ENCODE assay signal across 18 mouse cellular contexts in the genomic region with DNA sequence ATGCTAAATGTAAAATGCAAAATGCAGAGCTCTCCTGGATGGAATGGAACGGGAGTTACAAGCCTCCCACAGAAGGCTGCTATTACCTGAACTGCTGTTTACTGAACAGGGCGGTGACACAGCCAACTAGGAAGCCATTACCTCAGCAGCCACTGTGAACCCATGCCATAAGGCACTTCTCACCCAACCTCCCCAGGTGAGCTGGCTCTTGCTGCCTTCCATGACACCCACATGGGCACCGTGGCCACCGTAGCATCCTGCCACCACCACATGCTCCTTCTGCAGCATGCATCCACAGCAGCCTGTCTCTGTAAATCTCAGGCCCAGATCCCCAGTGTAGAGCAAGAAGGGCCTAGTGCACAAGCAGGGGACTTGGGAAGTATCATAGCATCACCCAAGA.
DNase-seq lines count a peak whose midpoint lies in the region; ATAC-seq and TF ChIP-seq lines count a peak whose summit lies in the region.
"Had no signal": no experiment of that assay in that cellular context is flagged by ENCODE, and none has a peak within 500 bp of the region (broad histone marks: within the 10 kb centered on the region; RNA-seq: fewer than 3 reads in every experiment).

No protein-coding gene starts in this region.

- no peak overlapping the region for H3K4me2 ChIP-seq in hindbrain, embryonic 15.5 days
- H3K4me2 ChIP-seq in hindbrain, embryonic 11.5 days (replicated peaks; ENCODE audit: low read depth, low read length): no peak overlapping the region
- H3K4me2 ChIP-seq in midbrain, postnatal 0 days (ENCODE audit: low read depth, low read length, poor library complexity, severe bottlenecking): no peak overlapping the region

- H3K27ac ChIP-seq in hindbrain, embryonic 15.5 days (replicated peaks): peak overlapping the region; percentile 73
- no peak overlapping the region for H3K27ac ChIP-seq in hindbrain, embryonic 11.5 days (ENCODE audit: low read depth, low read length)
- no peak overlapping the region for H3K27ac ChIP-seq in cerebellum, adult 2 months (ENCODE audit: insufficient read depth, low read length)
- H3K27ac ChIP-seq in midbrain, postnatal 0 days (ENCODE audit: low read depth, low read length): 0 out of 2 replicates have a peak overlapping the region, but pooled peaks have one; percentile 59
- H3K27ac ChIP-seq: embryonic facial prominence, embryonic 10.5 days; gastrocnemius, adult 2 months had no signal

- H3K27me3 ChIP-seq in hindbrain, embryonic 15.5 days: no peaks in the 10 kb centered on the region
- H3K27me3 ChIP-seq in hindbrain, embryonic 11.5 days (ENCODE audit: control insufficient read depth, insufficient read depth, low read length): no peaks in the 10 kb centered on the region
- H3K27me3 ChIP-seq in cerebellum, adult 2 months (ENCODE audit: control insufficient read depth, insufficient read depth, low read length): no peaks in the 10 kb centered on the region
- no peaks in the 10 kb centered on the region for H3K27me3 ChIP-seq in midbrain, postnatal 0 days (ENCODE audit: insufficient read depth, low read length)
- H3K27me3 ChIP-seq: Patski had no signal

- 0 out of 2 replicates have a peak, but pooled peaks have one; percentile 36 for ATAC-seq in hindbrain, embryonic 15.5 days (ENCODE audit: low FRiP score, low read depth)
- no peak for ATAC-seq in hindbrain, embryonic 11.5 days (ENCODE audit: low FRiP score)
- ATAC-seq in midbrain, postnatal 0 days (ENCODE audit: low FRiP score): no peak
- ATAC-seq: activated CD4-positive, CD25-positive, alpha-beta regulatory T cell, adult 4 months; intestine, postnatal 0 days; liver, postnatal 0 days; Patski had no signal

- H3K4me1 ChIP-seq in hindbrain, embryonic 15.5 days (replicated peaks): peaks cover 13% of the 10 kb centered on the region
- H3K4me1 ChIP-seq in hindbrain, embryonic 11.5 days (replicated peaks; ENCODE audit: control insufficient read depth, insufficient read depth, low read length): no peaks in the 10 kb centered on the region
- peaks cover 10% of the 10 kb centered on the region for H3K4me1 ChIP-seq in cerebellum, adult 2 months (ENCODE audit: control insufficient read depth, insufficient read depth, low read length)
- H3K4me1 ChIP-seq in midbrain, postnatal 0 days (ENCODE audit: insufficient read depth, low read length): no peaks in the 10 kb centered on the region

- no peak overlapping the region for H3K9ac ChIP-seq in hindbrain, embryonic 15.5 days
- H3K9ac ChIP-seq in hindbrain, embryonic 11.5 days (ENCODE audit: low read depth, low read length): no peak overlapping the region
- H3K9ac ChIP-seq in midbrain, postnatal 0 days (replicated peaks; ENCODE audit: low read length, poor library complexity, severe bottlenecking): no peak overlapping the region
- H3K9ac ChIP-seq: liver, postnatal 0 days had no signal

- 77% methylated on average over 4 of the region's 4 CpGs for WGBS in hindbrain, embryonic 15.5 days
- 85% methylated on average over 4 of the region's 4 CpGs for WGBS in hindbrain, embryonic 11.5 days
- WGBS in cerebellum, adult 2 months: 22% methylated on average over 4 of the region's 4 CpGs
- 79% methylated on average over 4 of the region's 4 CpGs for WGBS in midbrain, postnatal 0 days

- H3K4me3 ChIP-seq in hindbrain, embryonic 15.5 days: no peak overlapping the region
- H3K4me3 ChIP-seq in hindbrain, embryonic 11.5 days (ENCODE audit: low read depth, low read length): no peak overlapping the region
- H3K4me3 ChIP-seq in cerebellum, adult 2 months (replicated peaks; ENCODE audit: insufficient read depth, low read depth, low read length): no peak overlapping the region
- H3K4me3 ChIP-seq in midbrain, postnatal 0 days (ENCODE audit: low read depth, low read length): no peak overlapping the region
- H3K4me3 ChIP-seq: embryonic facial prominence, embryonic 10.5 days; gastrocnemius, adult 2 months had no signal

- H3K9me3 ChIP-seq in hindbrain, embryonic 15.5 days: peaks cover 6% of the 10 kb centered on the region; the same call in 1 of the 2 replicates
- peaks cover 4% of the 10 kb centered on the region; the same call in 1 of the 2 replicates for H3K9me3 ChIP-seq in hindbrain, embryonic 11.5 days (ENCODE audit: control insufficient read depth, low read length)
- peaks cover 6% of the 10 kb centered on the region; the same call in 1 of the 2 replicates for H3K9me3 ChIP-seq in midbrain, postnatal 0 days (ENCODE audit: low read length)

- H3K36me3 ChIP-seq in hindbrain, embryonic 15.5 days: peaks cover 7% of the 10 kb centered on the region; the same call in 1 of the 2 replicates
- H3K36me3 ChIP-seq in hindbrain, embryonic 11.5 days (ENCODE audit: control insufficient read depth, insufficient read depth, low read length): no peaks in the 10 kb centered on the region
- no peaks in the 10 kb centered on the region for H3K36me3 ChIP-seq in midbrain, postnatal 0 days (ENCODE audit: insufficient read depth, low read length)
- H3K36me3 ChIP-seq: embryonic facial prominence, embryonic 10.5 days had no signal

- DNase-seq in hindbrain, embryonic 11.5 days (ENCODE audit: low spot score): no peak
- DNase-seq in cerebellum, adult 2 months: peak; percentile 39 to 43
- DNase-seq in cerebellum, postnatal 10 days: peak; percentile 46 to 53
- DNase-seq in midbrain, postnatal 0 days (ENCODE audit: low spot score): no peak
- no peak for DNase-seq in testis, postnatal 10 days (ENCODE audit: low spot score)
- no peak for DNase-seq in embryo, embryonic 10 days (ENCODE audit: low spot score)
- DNase-seq: adrenal gland, postnatal 25 days; gastrocnemius, adult 2 months; heart, postnatal 4 days; layer of hippocampus, postnatal 36 days; liver; liver, postnatal 0 days; thymus, adult 18-20 months had no signal

- TF ChIP-seq CTCF in cerebellum, adult 2 months (IDR thresholded peaks at IDR 0.05; ENCODE audit: borderline replicate concordance, insufficient read depth, low read depth, low read length): no peak
- TF ChIP-seq CTCF in midbrain, postnatal 0 days (IDR thresholded peaks at IDR 0.05): no peak

- TF ChIP-seq POLR2A in cerebellum, adult 2 months (IDR thresholded peaks at IDR 0.05; ENCODE audit: borderline replicate concordance, insufficient read depth, low read length): no peak

Comparison
In these comparisons a context has a peak if more than half of its experiments do, and no peak if none do; other contexts are left out.
1. H3K27ac ChIP-seq: peak in hindbrain, embryonic 15.5 days (single experiment) and midbrain, postnatal 0 days (single experiment); none in hindbrain, embryonic 11.5 days (single experiment) and cerebellum, adult 2 months (single experiment).
2. DNase-seq: peak in cerebellum, adult 2 months (2 of 2) and cerebellum, postnatal 10 days (2 of 2); none in hindbrain, embryonic 11.5 days (single experiment), midbrain, postnatal 0 days (single experiment), testis, postnatal 10 days (single experiment) and embryo, embryonic 10 days (single experiment).